Mouse (Mus musculus) embryonic facial prominence, embryonic 11.5 days (tissue): ENCODE results near the gene Gria3. TPM values are rescaled to one million over a fixed set of nuclear protein-coding genes. Genes with fewer than 3 reads are reported as not detected.

Experiments
- ATAC-seq: fragments of 200-750 bp; cut with Nextera tagmentation; replicated peaks from 2 replicates; pipeline ENCODE4 v1.8.0; 2017; ENCODE audit warnings: low read depth; ENCODE audit not compliant: insufficient number of reproducible peaks, low FRiP score, low TSS enrichment
- DNase-seq: peaks from one replicate; pipeline ENCODE4 v3.0.0-alpha.2; 2015; ENCODE audit warnings: low spot score
- H3K27ac ChIP-seq: fragments of 300-500 bp; sonication (generic); replicated peaks from 2 replicates; pipeline ENCODE4 v1.5.1; 2014; ENCODE audit warnings: mild to moderate bottlenecking, low read depth, low read length, control low read depth
- H3K27me3 ChIP-seq: fragments of 300-500 bp; sonication (generic); 2 replicates; pipeline ENCODE4 v1.6.1; 2014; ENCODE audit warnings: mild to moderate bottlenecking, low read length, moderate library complexity, mixed read lengths; ENCODE audit not compliant: control insufficient read depth, insufficient read depth
- H3K36me3 ChIP-seq: fragments of 300-500 bp; sonication (generic); replicated peaks from 2 replicates; pipeline ENCODE4 v1.6.1; 2014; ENCODE audit warnings: low read depth, mild to moderate bottlenecking, low read length, moderate library complexity, mixed read lengths; ENCODE audit not compliant: control insufficient read depth, insufficient read depth
- H3K4me1 ChIP-seq: fragments of 300-500 bp; sonication (generic); 2 replicates; pipeline ENCODE4 v1.6.1; 2014; ENCODE audit warnings: low read length, mixed read lengths; ENCODE audit not compliant: control insufficient read depth, insufficient read depth
- H3K4me2 ChIP-seq: fragments of 300-500 bp; sonication (generic); 2 replicates; pipeline ENCODE4 v1.6.1; 2014; ENCODE audit warnings: low read depth, mild to moderate bottlenecking, control low read depth, low read length, moderate library complexity
- H3K4me3 ChIP-seq: fragments of 300-500 bp; sonication (generic); 2 replicates; pipeline ENCODE4 v1.5.1; 2014; ENCODE audit warnings: low read depth, low read length, control low read depth
- H3K9ac ChIP-seq: fragments of 300-500 bp; sonication (generic); replicated peaks from 2 replicates; pipeline ENCODE4 v1.6.1; 2014; ENCODE audit warnings: mild to moderate bottlenecking, control low read depth, low read length
- H3K9me3 ChIP-seq: fragments of 300-500 bp; sonication (generic); replicated peaks from 2 replicates; pipeline ENCODE4 v1.6.1; 2016; ENCODE audit warnings: mild to moderate bottlenecking, low read length, inconsistent platforms, mixed read lengths; ENCODE audit not compliant: control insufficient read depth
- WGBS: fragments of 180-500 bp; shearing (Covaris S2); extraction: QIAGEN DNeasy Blood & Tissue Kit; methylation state at CpG from one replicate; pipeline ENCODE4 v1.1.7; 2014; 5-methylcytosine and 5-hydroxymethylcytosine counted together
- polyA plus RNA-seq: library from polyadenylated mRNA; unstranded; fragments of >200 nt; fragmentation: Nextera tagmentation; extraction: Ambion mirVana; gene quantifications from 2 replicates; pipeline ENCODE4 v1.2.1, GENCODE M21; 2014

The Gria3 gene
- polyA plus RNA-seq, 1 experiment from 2014 or later: 4.8 TPM

DNA sequence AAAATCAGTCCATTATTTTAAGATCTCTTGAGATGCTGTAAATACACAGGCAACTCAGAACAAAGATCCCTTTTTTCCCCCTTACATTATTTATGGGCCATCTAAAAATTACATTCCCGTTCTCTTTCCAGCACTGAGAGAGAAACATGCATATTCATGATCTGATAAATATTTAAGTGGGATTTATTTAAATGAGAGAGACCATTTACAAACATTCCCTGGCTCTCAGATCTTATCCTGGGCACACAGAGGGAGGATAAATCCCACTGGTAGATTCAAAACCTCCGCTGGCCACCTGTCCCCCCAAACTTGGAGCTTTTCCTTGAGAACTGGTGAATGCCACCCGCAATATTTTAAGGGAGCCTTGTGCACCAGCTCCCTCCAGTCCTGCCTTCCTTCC is 104.7 kb downstream of the Gria3 start:
- Histone ChIP-seq H3K27me3 (no peaks in the 10 kb centered on the region), H3K4me2 (no peak overlapping the region), H3K4me3 (no peak overlapping the region), H3K4me1 (no peaks in the 10 kb centered on the region), H3K27ac (no peak overlapping the region), H3K9ac (no peak overlapping the region), H3K36me3 (no peaks in the 10 kb centered on the region), H3K9me3 (no peaks in the 10 kb centered on the region)
- 74% methylated on average over 3 of the region's 3 CpGs for WGBS
- no peak for DNase-seq
- no peak for ATAC-seq

GRCm38 (mm10) chrX:41507959-41508358 is 107.3 kb downstream of the Gria3 start:
- no peak overlapping the region for H3K27ac ChIP-seq
- H3K9me3 ChIP-seq: no peaks in the 10 kb centered on the region
- H3K27me3 ChIP-seq: no peaks in the 10 kb centered on the region
- no peaks in the 10 kb centered on the region for H3K36me3 ChIP-seq
- H3K4me1 ChIP-seq: no peaks in the 10 kb centered on the region
- ATAC-seq (no peak), DNase-seq (no peak)
- H3K9ac ChIP-seq: no peak overlapping the region
- no peak overlapping the region for H3K4me2 ChIP-seq
- WGBS: 71% methylated on average over 1 of the region's 1 CpGs
- H3K4me3 ChIP-seq: no peak overlapping the region

DNA sequence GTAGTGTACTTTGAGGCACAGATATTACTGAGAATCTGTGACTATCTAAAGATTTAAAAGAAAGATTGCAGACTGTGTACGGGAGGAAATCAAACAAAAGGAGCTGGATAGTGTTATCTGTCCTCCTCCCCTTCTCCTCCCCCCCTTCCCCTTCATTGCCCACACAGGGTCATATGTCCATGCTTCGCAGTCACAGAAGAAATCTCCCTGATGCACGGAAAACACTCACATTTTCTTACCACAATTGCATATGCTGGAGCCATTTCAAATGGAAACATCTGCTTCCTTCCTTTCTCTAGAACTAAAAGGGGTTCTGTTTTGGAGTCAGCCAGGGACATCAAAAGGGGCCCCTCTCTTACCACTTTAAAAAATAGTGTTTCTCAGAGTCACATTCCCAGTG is 114.3 kb downstream of the Gria3 start:
- DNase-seq (no peak), ATAC-seq (no peak)

GRCm38 (mm10) chrX:41532511-41532910 is 131.9 kb downstream of the Gria3 start:
- Histone ChIP-seq H3K27me3 (no peaks in the 10 kb centered on the region), H3K4me2 (no peak overlapping the region), H3K9ac (no peak overlapping the region), H3K4me3 (no peak overlapping the region), H3K9me3 (no peaks in the 10 kb centered on the region), H3K4me1 (no peaks in the 10 kb centered on the region), H3K27ac (no peak overlapping the region), H3K36me3 (no peaks in the 10 kb centered on the region)
- ATAC-seq (no peak), DNase-seq (no peak)
- 69% methylated on average over 2 of the region's 2 CpGs for WGBS

More for the DNA sequence above, 114.3 kb downstream of the Gria3 start:
- no peak overlapping the region for H3K4me2 ChIP-seq
- H3K4me3 ChIP-seq: no peak overlapping the region
- 60% methylated on average over 3 of the region's 3 CpGs for WGBS
- H3K9me3 ChIP-seq: no peaks in the 10 kb centered on the region
- H3K9ac ChIP-seq: no peak overlapping the region
- H3K4me1 ChIP-seq: no peaks in the 10 kb centered on the region
- H3K36me3 ChIP-seq: no peaks in the 10 kb centered on the region
- no peaks in the 10 kb centered on the region for H3K27me3 ChIP-seq
- H3K27ac ChIP-seq: no peak overlapping the region

DNA sequence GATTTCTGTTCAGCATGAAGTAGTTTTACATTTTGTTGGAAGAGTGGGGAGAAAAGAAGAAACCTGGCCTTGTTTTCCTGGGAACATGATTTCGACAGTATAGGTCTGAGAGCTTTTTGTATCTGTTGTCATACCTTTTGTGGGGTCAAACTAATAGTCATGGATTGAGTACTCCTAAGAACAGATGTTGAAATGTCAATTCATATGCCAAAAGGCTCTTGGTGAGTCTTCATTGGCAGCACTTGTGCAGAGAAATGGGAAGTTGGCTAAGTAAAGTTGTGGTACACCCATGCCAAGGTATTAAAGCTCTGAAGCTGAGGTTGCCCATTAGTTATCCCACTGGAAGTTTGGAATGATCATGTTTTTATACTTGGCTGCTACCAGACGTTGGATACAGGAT is 135.2 kb downstream of the Gria3 start:
- Histone ChIP-seq H3K4me1 (no peaks in the 10 kb centered on the region), H3K9ac (no peak overlapping the region), H3K9me3 (no peaks in the 10 kb centered on the region), H3K27ac (no peak overlapping the region), H3K4me2 (no peak overlapping the region), H3K4me3 (no peak overlapping the region), H3K27me3 (no peaks in the 10 kb centered on the region), H3K36me3 (no peaks in the 10 kb centered on the region)
- 84% methylated on average over 2 of the region's 2 CpGs for WGBS
- ATAC-seq: no peak
- DNase-seq: no peak

GRCm38 (mm10) chrX:41562296-41563060 is 161.8 kb downstream of the Gria3 start:
- no peak overlapping the region for H3K9ac ChIP-seq
- H3K27me3 ChIP-seq: no peaks in the 10 kb centered on the region
- no peaks in the 10 kb centered on the region for H3K9me3 ChIP-seq
- H3K4me2 ChIP-seq: no peak overlapping the region
- no peaks in the 10 kb centered on the region for H3K36me3 ChIP-seq
- no peaks in the 10 kb centered on the region for H3K4me1 ChIP-seq
- ATAC-seq (no peak), DNase-seq (no peak)
- H3K27ac ChIP-seq: no peak overlapping the region
- 64% methylated on average over 6 of the region's 6 CpGs for WGBS
- H3K4me3 ChIP-seq: no peak overlapping the region

- no peaks in the 10 kb centered on the region for H3K36me3 ChIP-seq
- no peak overlapping the region for H3K27ac ChIP-seq
- no peak overlapping the region for H3K9ac ChIP-seq
- 76% methylated on average over 2 of the region's 2 CpGs for WGBS
- no peaks in the 10 kb centered on the region for H3K4me1 ChIP-seq
- no peak for ATAC-seq
- H3K9me3 ChIP-seq: no peaks in the 10 kb centered on the region
- no peaks in the 10 kb centered on the region for H3K27me3 ChIP-seq
- DNase-seq: no peak
- no peak overlapping the region for H3K4me3 ChIP-seq
- H3K4me2 ChIP-seq: no peak overlapping the region
These were observed 164.2 kb downstream of the Gria3 start for GRCm38 (mm10) chrX:41564898-41565297.

DNA sequence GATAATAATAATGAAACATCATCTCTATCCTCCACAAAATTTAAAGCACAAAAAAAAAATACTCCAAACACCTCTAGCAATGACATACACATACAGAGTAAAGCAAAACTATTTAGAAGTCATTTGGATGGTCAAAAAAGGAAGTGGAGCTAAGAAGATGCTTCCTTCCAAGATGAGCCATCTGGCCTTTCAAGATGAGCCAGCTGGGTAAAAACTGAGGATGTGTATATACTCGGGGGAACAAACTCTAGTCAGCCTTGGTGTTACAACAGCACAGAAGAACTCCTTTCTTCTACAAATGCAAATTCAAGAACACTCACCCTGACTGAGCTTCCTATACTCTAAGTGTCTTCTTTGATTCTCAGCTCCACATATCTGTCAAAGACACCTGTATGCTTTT is 172.4 kb downstream of the Gria3 start:
- Histone ChIP-seq H3K27ac (no peak overlapping the region), H3K4me1 (no peaks in the 10 kb centered on the region), H3K4me2 (no peak overlapping the region), H3K9me3 (no peaks in the 10 kb centered on the region), H3K4me3 (no peak overlapping the region), H3K9ac (no peak overlapping the region), H3K36me3 (no peaks in the 10 kb centered on the region), H3K27me3 (no peaks in the 10 kb centered on the region)
- WGBS: 57% methylated on average over 1 of the region's 1 CpGs
- ATAC-seq: no peak
- DNase-seq: no peak
